Mouse (Mus musculus) cerebellum, postnatal 36 days (tissue): ENCODE measurements around the gene Cog5.

Source experiments
- DNase-seq, 2 experiments: peaks; one replicate each; pipeline ENCODE4 v3.0.0; 2021 to 2022; ENCODE audit warnings: mixed read lengths in 2 of 2

Gene Cog5

DNA sequence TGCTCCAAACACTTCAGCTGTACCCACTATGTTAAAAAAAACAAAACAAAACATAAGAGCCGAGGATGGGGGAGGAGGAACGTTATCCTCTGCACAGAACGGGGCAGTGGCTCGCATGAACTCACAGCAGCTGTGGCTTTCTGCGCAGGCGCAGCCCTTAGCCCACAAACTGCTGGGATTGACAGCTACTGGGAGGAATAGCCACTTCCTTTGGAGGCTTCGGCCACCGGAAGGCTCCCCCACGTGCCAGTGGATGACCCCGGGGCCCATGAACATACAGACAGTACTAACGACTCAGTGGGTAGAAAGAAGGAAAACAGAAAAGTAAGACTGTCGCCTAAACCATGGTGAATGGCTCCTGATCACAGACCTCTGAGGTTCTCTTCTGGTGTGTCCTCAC, 330.0 kb downstream of the Cog5 start:
- no peak for DNase-seq

GRCm38 (mm10) chr12:31985738-31986137, 331.1 kb downstream of the Cog5 start:
- DNase-seq = no peak

GRCm38 (mm10) chr12:31986463-31986862, 331.8 kb downstream of the Cog5 start:
- DNase-seq = no peak
